Mouse (Mus musculus): Measurements from ENCODE around the gene Hcn4.

DNA sequence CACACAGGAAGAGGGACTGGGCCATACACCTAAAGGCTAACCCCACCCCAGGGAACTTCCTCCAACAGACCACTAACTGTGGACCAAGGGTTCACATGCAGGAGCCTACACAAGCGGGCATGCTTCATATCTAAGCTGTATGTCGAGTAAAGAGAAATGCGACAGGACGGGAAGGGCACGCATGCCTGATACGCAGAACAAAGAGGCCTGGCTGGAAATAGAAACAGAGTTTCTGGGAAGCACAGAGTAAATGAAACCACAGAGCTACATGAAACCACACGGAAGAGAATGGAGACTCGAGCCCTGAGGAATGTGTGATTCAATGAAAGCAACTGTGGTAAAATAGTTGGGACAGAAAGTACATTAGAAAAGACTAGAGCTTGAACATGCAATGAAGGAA lies 67.7 kb downstream of the Hcn4 start:
- no peak for TF ChIP-seq CTCF (IDR thresholded peaks at IDR 0.05)
- TF ChIP-seq EP300 (IDR thresholded peaks at IDR 0.05; ENCODE audit: insufficient read depth, low read depth, low read length), result no peak
